Mouse (Mus musculus): ENCODE measurements at regions not wholly inside any gene's neighbourhood (a gene's known extent, or its start where the extent isn't known, plus 50 kb on each side); places are given as distances from the start of the nearest gene placed in this dataset.

DNA sequence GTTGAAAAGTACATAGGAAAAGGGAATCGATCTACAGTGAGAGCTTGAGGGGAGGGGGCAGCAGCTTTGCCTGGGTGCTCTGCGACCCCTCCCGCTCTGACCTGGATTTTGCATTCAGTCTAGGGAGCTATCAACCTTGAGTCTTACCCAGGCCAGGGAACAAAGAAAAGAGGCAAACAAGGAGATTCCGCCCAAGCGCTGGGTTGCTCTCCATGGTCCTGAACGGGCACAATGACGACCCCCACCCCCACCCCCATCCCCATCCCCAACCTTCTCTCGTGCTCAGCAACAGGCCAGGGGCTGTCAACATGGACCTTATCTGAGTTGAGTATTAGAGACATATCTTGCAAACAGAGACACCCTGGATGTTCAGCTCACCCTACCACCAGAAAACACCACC lies 74.9 kb downstream of the Tpra1 start:
- DNase-seq (ENCODE audit: low spot score): peak; percentile 79
- H3K9me3 ChIP-seq (replicated peaks; ENCODE audit: control insufficient read depth, low read length): no peaks in the 10 kb centered on the region
- no peak for ATAC-seq (replicated peaks; ENCODE audit: insufficient number of reproducible peaks, low FRiP score, low TSS enrichment, low read depth)
- H3K4me1 ChIP-seq (ENCODE audit: control insufficient read depth, insufficient read depth, low read length): no peaks in the 10 kb centered on the region; the same call in 1 of the 2 replicates
- H3K36me3 ChIP-seq (replicated peaks; ENCODE audit: control insufficient read depth, insufficient read depth, low read depth, low read length): no peaks in the 10 kb centered on the region
- H3K4me3 ChIP-seq (ENCODE audit: low read depth, low read length): no peak overlapping the region
- H3K27me3 ChIP-seq (ENCODE audit: control insufficient read depth, insufficient read depth, low read length): no peaks in the 10 kb centered on the region
- H3K9ac ChIP-seq (replicated peaks; ENCODE audit: low read length): no peak overlapping the region
- WGBS: 1% methylated on average over 8 of the region's 8 CpGs
- no peak overlapping the region for H3K4me2 ChIP-seq (ENCODE audit: low read depth, low read length)
- H3K27ac ChIP-seq (replicated peaks; ENCODE audit: low read depth, low read length): no peak overlapping the region

DNA sequence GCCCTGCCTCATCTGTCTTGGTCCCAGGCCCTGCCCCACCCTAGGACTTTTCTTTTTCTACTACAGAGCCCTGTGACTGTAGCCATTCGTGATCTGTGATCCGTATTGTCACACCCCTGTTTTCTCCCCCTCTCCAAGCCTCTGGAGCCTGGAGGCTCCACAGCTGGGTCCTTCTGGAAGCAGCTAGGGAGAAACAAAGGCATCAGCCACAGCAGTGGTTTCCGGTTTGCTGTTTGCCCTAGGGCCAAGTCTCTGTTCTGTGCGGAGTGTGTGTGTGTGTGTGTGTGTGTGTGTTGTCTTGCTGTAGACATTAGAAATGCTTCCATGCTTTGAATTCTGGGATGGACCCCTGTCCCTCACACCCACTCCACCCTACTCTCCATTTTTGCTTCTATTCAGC lies 76.9 kb downstream of the Tpra1 start:
- H3K27me3 ChIP-seq (ENCODE audit: control insufficient read depth, insufficient read depth, low read length): no peaks in the 10 kb centered on the region
- ATAC-seq (replicated peaks; ENCODE audit: insufficient number of reproducible peaks, low FRiP score, low TSS enrichment, low read depth): no peak

DNA sequence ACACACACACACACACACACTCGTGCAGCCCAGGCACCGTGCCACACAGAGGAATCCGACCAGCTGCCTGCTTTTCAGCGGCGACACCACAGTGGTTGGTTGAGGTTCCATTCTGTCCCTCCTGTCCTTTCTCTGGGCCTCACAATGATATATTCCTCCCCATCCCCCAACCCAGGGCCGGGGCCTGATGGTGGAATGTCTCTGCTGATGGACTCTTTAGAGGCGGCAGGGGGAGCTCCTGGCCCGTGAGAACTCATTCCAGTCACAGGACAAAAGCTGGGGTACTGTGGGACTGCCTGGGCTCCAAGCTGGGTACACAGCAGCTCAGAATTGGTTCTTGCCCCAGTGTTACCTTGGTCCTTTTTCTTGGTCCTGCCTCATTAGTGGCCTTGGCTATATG lies 78.1 kb downstream of the Tpra1 start:
- 4% methylated on average over 8 of the region's 8 CpGs for WGBS
- Histone ChIP-seq H3K4me1 (ENCODE audit: control insufficient read depth, insufficient read depth, low read length) (no peaks in the 10 kb centered on the region; the same call in 1 of the 2 replicates), H3K9ac (replicated peaks; ENCODE audit: low read length) (no peak overlapping the region), H3K36me3 (replicated peaks; ENCODE audit: control insufficient read depth, insufficient read depth, low read depth, low read length) (no peaks in the 10 kb centered on the region), H3K4me3 (ENCODE audit: low read depth, low read length) (no peak overlapping the region), H3K9me3 (replicated peaks; ENCODE audit: control insufficient read depth, low read length) (no peaks in the 10 kb centered on the region), H3K4me2 (ENCODE audit: low read depth, low read length) (no peak overlapping the region), H3K27ac (replicated peaks; ENCODE audit: low read depth, low read length) (no peak overlapping the region), H3K27me3 (ENCODE audit: control insufficient read depth, insufficient read depth, low read length) (no peaks in the 10 kb centered on the region)
- DNase-seq (ENCODE audit: low spot score): peak; percentile 79
- peak; percentile 76 for ATAC-seq (replicated peaks; ENCODE audit: insufficient number of reproducible peaks, low FRiP score, low TSS enrichment, low read depth)

More for the DNA sequence above, 76.9 kb downstream of the Tpra1 start:
- H3K4me1 ChIP-seq (ENCODE audit: control insufficient read depth, insufficient read depth, low read length): no peaks in the 10 kb centered on the region; the same call in 1 of the 2 replicates
- H3K4me2 ChIP-seq (ENCODE audit: low read depth, low read length): no peak overlapping the region
- WGBS: 11% methylated on average over 4 of the region's 4 CpGs
- H3K4me3 ChIP-seq (ENCODE audit: low read depth, low read length): no peak overlapping the region
- no peaks in the 10 kb centered on the region for H3K9me3 ChIP-seq (replicated peaks; ENCODE audit: control insufficient read depth, low read length)
- DNase-seq (ENCODE audit: low spot score): no peak
- no peak overlapping the region for H3K27ac ChIP-seq (replicated peaks; ENCODE audit: low read depth, low read length)
- no peak overlapping the region; the same call in 1 of the 2 replicates for H3K9ac ChIP-seq (replicated peaks; ENCODE audit: low read length)
- H3K36me3 ChIP-seq (replicated peaks; ENCODE audit: control insufficient read depth, insufficient read depth, low read depth, low read length): no peaks in the 10 kb centered on the region

DNA sequence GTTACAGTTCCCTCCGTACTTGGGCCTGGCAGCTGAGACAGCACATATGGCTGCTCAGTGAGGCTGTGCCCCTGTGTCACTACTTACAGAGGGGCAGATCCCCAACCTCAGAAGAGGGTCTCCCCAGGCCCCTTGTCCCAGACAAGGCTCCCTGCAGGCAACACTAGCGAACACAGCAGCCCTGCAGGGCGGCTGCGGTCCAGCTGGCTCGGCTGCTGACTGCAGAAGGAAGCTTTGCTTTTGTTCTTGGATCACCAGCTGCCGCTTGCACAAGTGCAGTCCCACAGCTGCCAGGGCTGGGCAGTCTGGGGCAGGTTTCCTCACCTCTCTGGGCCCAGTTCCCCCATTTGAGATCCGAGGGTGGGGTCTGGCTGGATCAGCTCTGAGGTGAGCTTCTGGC lies 79.5 kb downstream of the Tpra1 start:
- no peaks in the 10 kb centered on the region for H3K27me3 ChIP-seq (ENCODE audit: control insufficient read depth, insufficient read depth, low read length)
- no peaks in the 10 kb centered on the region; the same call in 1 of the 2 replicates for H3K4me1 ChIP-seq (ENCODE audit: control insufficient read depth, insufficient read depth, low read length)
- H3K4me2 ChIP-seq (ENCODE audit: low read depth, low read length): no peak overlapping the region
- no peak overlapping the region for H3K27ac ChIP-seq (replicated peaks; ENCODE audit: low read depth, low read length)
- no peak overlapping the region for H3K4me3 ChIP-seq (ENCODE audit: low read depth, low read length)
- no peaks in the 10 kb centered on the region for H3K9me3 ChIP-seq (replicated peaks; ENCODE audit: control insufficient read depth, low read length)
- no peak overlapping the region for H3K9ac ChIP-seq (replicated peaks; ENCODE audit: low read length)
- ATAC-seq (replicated peaks; ENCODE audit: insufficient number of reproducible peaks, low FRiP score, low TSS enrichment, low read depth): no peak
- WGBS: 6% methylated on average over 7 of the region's 7 CpGs
- no peaks in the 10 kb centered on the region for H3K36me3 ChIP-seq (replicated peaks; ENCODE audit: control insufficient read depth, insufficient read depth, low read depth, low read length)
- DNase-seq (ENCODE audit: low spot score): peak; percentile 34

DNA sequence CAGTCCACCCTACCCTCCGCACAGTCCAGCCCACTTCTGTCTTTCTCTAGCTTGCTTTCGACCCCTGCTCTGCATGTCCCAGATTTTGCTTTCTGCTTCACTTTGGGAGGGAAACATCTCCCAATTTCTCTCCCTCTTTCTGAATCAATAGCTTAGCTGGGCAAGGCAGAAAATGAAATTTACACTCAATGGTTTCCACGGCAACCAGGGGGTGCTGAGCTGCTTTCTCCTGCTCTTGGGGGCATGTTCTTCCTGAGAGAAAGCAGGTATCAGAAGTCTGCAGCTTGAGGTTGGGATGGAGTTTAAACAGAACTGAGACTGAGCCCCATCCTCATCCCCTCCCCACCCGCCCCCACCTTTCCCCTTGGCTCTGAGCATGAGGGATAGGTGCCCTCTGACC lies 82.1 kb downstream of the Tpra1 start:
- WGBS: 73% methylated on average over 4 of the region's 4 CpGs
- Histone ChIP-seq H3K27ac (replicated peaks; ENCODE audit: low read depth, low read length) (no peak overlapping the region), H3K27me3 (ENCODE audit: control insufficient read depth, insufficient read depth, low read length) (no peaks in the 10 kb centered on the region), H3K9me3 (replicated peaks; ENCODE audit: control insufficient read depth, low read length) (no peaks in the 10 kb centered on the region), H3K4me3 (ENCODE audit: low read depth, low read length) (no peak overlapping the region), H3K4me1 (ENCODE audit: control insufficient read depth, insufficient read depth, low read length) (no peaks in the 10 kb centered on the region), H3K4me2 (ENCODE audit: low read depth, low read length) (no peak overlapping the region), H3K36me3 (replicated peaks; ENCODE audit: control insufficient read depth, insufficient read depth, low read depth, low read length) (no peaks in the 10 kb centered on the region), H3K9ac (replicated peaks; ENCODE audit: low read length) (no peak overlapping the region)
- no peak for DNase-seq (ENCODE audit: low spot score)
- no peak for ATAC-seq (replicated peaks; ENCODE audit: insufficient number of reproducible peaks, low FRiP score, low TSS enrichment, low read depth)

DNA sequence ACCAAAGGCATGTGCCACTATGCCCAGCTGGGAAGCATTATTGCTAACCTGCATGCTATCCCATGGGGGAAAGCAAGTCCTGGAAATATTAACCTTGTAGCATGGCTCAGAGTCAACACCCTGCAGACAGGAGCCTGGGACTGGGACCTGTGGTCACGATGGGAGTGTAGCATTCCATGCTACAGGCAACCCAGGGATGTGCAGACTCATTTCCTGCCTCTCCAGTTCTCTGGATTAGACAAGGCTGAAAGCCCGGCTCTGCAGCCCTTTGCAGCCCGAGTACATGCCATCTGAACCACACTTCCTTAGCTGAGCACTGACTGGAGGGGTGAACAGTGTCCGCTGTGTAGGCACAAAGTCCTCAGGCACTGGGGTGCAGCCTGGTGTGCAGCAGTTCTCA lies 82.8 kb downstream of the Tpra1 start:
- Histone ChIP-seq H3K4me3 (ENCODE audit: low read depth, low read length) (no peak overlapping the region), H3K9ac (replicated peaks; ENCODE audit: low read length) (no peak overlapping the region), H3K4me1 (ENCODE audit: control insufficient read depth, insufficient read depth, low read length) (no peaks in the 10 kb centered on the region), H3K36me3 (replicated peaks; ENCODE audit: control insufficient read depth, insufficient read depth, low read depth, low read length) (no peaks in the 10 kb centered on the region), H3K27me3 (ENCODE audit: control insufficient read depth, insufficient read depth, low read length) (no peaks in the 10 kb centered on the region), H3K4me2 (ENCODE audit: low read depth, low read length) (no peak overlapping the region), H3K9me3 (replicated peaks; ENCODE audit: control insufficient read depth, low read length) (no peaks in the 10 kb centered on the region), H3K27ac (replicated peaks; ENCODE audit: low read depth, low read length) (no peak overlapping the region)
- ATAC-seq (replicated peaks; ENCODE audit: insufficient number of reproducible peaks, low FRiP score, low TSS enrichment, low read depth): no peak
- no peak for DNase-seq (ENCODE audit: low spot score)
- 34% methylated on average over 4 of the region's 4 CpGs for whole genome bisulfite sequencing

DNA sequence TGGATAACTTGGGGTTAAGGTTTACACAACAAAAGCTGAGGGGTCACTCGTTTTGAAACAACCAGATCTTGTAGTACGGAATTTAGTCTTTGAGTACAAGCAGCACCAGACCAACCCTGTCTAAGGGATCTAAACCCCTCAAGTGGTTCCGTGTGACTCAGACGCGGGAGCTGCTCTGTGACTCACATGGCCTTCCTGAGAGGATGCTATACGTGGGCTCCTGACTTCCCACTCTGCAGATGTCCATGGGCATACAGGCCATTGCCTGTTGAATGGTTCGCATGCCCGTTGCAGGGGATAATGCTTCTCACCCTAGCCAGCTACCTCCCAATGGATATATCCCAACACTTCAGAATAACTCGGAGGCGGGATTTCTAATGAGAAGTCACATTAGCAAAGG lies 86.5 kb downstream of the Tpra1 start:
- no peak overlapping the region for H3K9ac ChIP-seq (replicated peaks; ENCODE audit: low read length)
- no peaks in the 10 kb centered on the region for H3K36me3 ChIP-seq (replicated peaks; ENCODE audit: control insufficient read depth, insufficient read depth, low read depth, low read length)
- no peaks in the 10 kb centered on the region for H3K27me3 ChIP-seq (ENCODE audit: control insufficient read depth, insufficient read depth, low read length)
- H3K4me1 ChIP-seq (ENCODE audit: control insufficient read depth, insufficient read depth, low read length): no peaks in the 10 kb centered on the region
- H3K27ac ChIP-seq (replicated peaks; ENCODE audit: low read depth, low read length): no peak overlapping the region
- no peak overlapping the region for H3K4me3 ChIP-seq (ENCODE audit: low read depth, low read length)
- no peak for DNase-seq (ENCODE audit: low spot score)
- H3K9me3 ChIP-seq (replicated peaks; ENCODE audit: control insufficient read depth, low read length): no peaks in the 10 kb centered on the region
- 90% methylated on average over 10 of the region's 10 CpGs for WGBS
- H3K4me2 ChIP-seq (ENCODE audit: low read depth, low read length): no peak overlapping the region
- ATAC-seq (replicated peaks; ENCODE audit: insufficient number of reproducible peaks, low FRiP score, low TSS enrichment, low read depth): no peak

DNA sequence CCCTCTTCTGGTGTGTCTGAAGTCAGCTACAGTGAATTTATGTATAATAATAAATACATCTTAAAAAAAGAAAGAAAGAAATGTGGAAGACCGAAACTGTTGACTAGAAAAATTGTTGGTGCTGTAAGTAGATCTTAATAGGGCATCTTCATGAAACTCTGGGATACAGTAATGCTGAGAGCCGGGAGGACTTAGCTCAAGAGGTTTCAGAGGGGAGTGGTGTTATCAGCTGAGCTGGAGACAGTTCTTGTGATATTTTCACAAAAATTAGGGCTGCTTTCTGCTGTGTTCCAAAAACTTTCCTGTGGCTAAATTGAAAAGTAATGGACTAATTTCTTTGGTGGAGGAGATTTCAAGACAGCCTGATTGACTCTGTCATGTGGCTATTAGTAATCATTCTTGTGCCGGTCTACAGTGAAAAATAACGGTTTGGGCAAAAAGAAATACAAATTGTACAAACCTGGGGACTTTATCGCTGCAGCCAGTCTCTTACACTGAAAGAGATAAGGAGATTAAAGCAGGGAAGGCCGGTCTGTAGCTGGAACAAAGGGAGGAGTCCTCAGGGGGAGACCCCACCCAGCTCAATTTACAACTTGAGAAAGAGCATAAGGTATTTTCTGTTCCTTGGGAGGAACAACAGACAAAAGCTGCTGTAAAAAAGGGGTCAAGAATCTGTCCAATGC lies 87.7 kb downstream of the Tpra1 start:
- no peak for ATAC-seq (replicated peaks; ENCODE audit: insufficient number of reproducible peaks, low FRiP score, low TSS enrichment, low read depth)
- no peak overlapping the region for H3K27ac ChIP-seq (replicated peaks; ENCODE audit: low read depth, low read length)

More for the DNA sequence above, 87.7 kb downstream of the Tpra1 start:
- Histone ChIP-seq H3K27me3 (ENCODE audit: control insufficient read depth, insufficient read depth, low read length) (no peaks in the 10 kb centered on the region), H3K4me1 (ENCODE audit: control insufficient read depth, insufficient read depth, low read length) (no peaks in the 10 kb centered on the region), H3K4me3 (ENCODE audit: low read depth, low read length) (no peak overlapping the region), H3K4me2 (ENCODE audit: low read depth, low read length) (no peak overlapping the region), H3K9me3 (replicated peaks; ENCODE audit: control insufficient read depth, low read length) (no peaks in the 10 kb centered on the region), H3K36me3 (replicated peaks; ENCODE audit: control insufficient read depth, insufficient read depth, low read depth, low read length) (no peaks in the 10 kb centered on the region), H3K9ac (replicated peaks; ENCODE audit: low read length) (no peak overlapping the region)
- 68% methylated on average over 6 of the region's 6 CpGs for WGBS
- no peak for DNase-seq (ENCODE audit: low spot score)

All from embryonic facial prominence, embryonic 11.5 days (tissue).